Mouse (Mus musculus) Patski (cell line): ENCODE data around the gene Tiam1. TPM values are rescaled to one million over a fixed set of nuclear protein-coding genes. Genes with fewer than 3 reads are reported as not detected.

Source experiments
- ATAC-seq: fragments of 100-300 bp; one replicate; pipeline ENCODE4 v1.8.0; 2021
- CTCF ChIA-PET: fragments of 350-600 bp; sonication (Branson Sonifier 250); formaldehyde crosslinking; loops from one replicate; lab custom pipeline; 2022; ENCODE audit warnings: inconsistent platforms; lab: Charles Lee
- POLR2A ChIA-PET: fragments of 350-600 bp; sonication (Branson Sonifier 250); formaldehyde crosslinking; loops from one replicate; lab custom pipeline; 2022; ENCODE audit warnings: antibody characterized with exemption, inconsistent platforms; lab: Charles Lee
- DNase-seq: peaks from one replicate; pipeline ENCODE4 v3.0.0-alpha.2; 2011; ENCODE audit warnings: low read depth, low spot score
- H3K27me3 ChIP-seq: fragments of 371-371 bp; one replicate; pipeline ENCODE4 v1.5.1; 2021
- CTCF ChIP-seq: fragments of 100-300 bp; IDR thresholded peaks from one replicate; pipeline ENCODE4 v1.5.1; 2021
- in situ Hi-C: fragments of 300-500 bp; cut with MboI; formaldehyde crosslinking; loops from 3 replicates; pipeline ENCODE4 v1.11.1; 2018; ENCODE audit warnings: low pct_unique_long_range_greater_than_20kb, mixed read lengths
- polyA plus RNA-seq: library from polyadenylated mRNA; unstranded; gene quantifications from one replicate; pipeline ENCODE4 v1.2.3, GENCODE M21; 2021

The Tiam1 gene
- polyA plus RNA-seq, 1 experiment from 2014 or later, result 10.8 TPM

GRCm38 (mm10) chr16:90149335-90149734 is 5.8 kb upstream of the Tiam1 start:
- ATAC-seq, result no peak
- no peaks in the 10 kb centered on the region for H3K27me3 ChIP-seq
- in situ Hi-C loops, result no loop called here
- DNase-seq, result no peak
- POLR2A ChIA-PET, result interaction anchor here (0.6 kb wide), 1 partner anchor 339 kb away, joined by 3 read pairs; no protein-coding TSS in a partner anchor
- no peak for TF ChIP-seq CTCF
- CTCF ChIA-PET, result interaction anchor here (1.0 kb wide), 1 partner anchor 19 kb away, joined by 3 read pairs; no protein-coding TSS in a partner anchor

DNA sequence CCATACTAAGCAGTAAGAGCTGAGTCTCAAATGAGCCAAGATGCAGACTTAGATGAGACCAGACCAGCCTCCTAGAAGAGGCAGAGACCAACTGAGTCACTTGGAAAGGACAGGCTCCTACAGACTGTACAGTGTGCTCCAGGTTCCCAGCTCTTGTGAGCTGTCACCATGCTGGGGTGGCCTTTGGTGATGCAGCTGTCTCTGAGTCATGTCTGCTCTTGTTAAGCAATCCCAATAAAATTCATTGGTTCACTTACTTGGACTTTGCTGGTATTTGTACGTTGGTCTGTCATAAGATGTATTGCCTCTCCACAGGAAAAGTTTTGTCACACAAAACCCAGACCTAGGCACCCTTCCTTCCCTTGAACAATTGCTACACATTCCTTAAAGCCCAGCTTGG is 1.7 kb upstream of the Tiam1 start:
- in situ Hi-C loops, result no loop called here
- ATAC-seq, result no peak
- ChIA-PET CTCF (interaction anchor here (1.7 kb wide), 1 partner anchor 46 kb away, joined by 4 read pairs; no protein-coding TSS in a partner anchor), POLR2A (no interaction called here)
- TF ChIP-seq CTCF, result no peak
- H3K27me3 ChIP-seq, result no peaks in the 10 kb centered on the region
- DNase-seq, result no peak

DNA sequence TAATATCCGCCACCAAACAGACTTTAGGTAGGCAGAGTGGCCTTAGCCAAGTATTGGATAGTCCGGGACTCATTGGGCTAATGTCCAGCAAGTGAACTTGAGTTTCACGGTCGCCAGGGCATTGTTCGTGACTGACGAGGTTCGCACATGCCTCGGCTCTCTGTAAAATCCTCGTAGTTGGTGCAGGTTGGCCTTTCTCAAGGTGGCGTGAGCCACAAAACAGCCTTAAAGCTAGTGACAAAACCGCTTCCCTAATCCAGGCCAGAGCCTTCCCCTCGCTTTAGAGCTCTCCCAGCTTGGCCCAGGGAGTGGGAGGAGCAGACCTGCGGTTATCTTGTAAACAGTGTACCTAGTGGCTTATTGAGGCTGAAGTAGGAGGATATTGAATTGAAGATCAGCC is 972 bp upstream of the Tiam1 start:
- ChIA-PET POLR2A (no interaction called here), CTCF (interaction anchor here (1.7 kb wide), 1 partner anchor 45 kb away, joined by 4 read pairs; no protein-coding TSS in a partner anchor)
- DNase-seq (no peak), ATAC-seq (no peak)
- H3K27me3 ChIP-seq, result no peaks in the 10 kb centered on the region
- in situ Hi-C loops, result no loop called here
- no peak for TF ChIP-seq CTCF

GRCm38 (mm10) chr16:90143416-90143759 is 181 bp downstream of the Tiam1 start:
- in situ Hi-C loops, result no loop called here
- no peaks in the 10 kb centered on the region for H3K27me3 ChIP-seq
- ChIA-PET POLR2A (interaction anchor here (0.6 kb wide), 2 partner anchors 57 to 69 kb away, joined by 3 to 7 read pairs; no protein-coding TSS in a partner anchor), CTCF (interaction anchor here (1.7 kb wide), 1 partner anchor 44 kb away, joined by 4 read pairs; no protein-coding TSS in a partner anchor)
- TF ChIP-seq CTCF, result no peak
- ATAC-seq (peak; percentile 51), DNase-seq (peak; percentile 19)

GRCm38 (mm10) chr16:90142574-90143415 is 774 bp downstream of the Tiam1 start:
- in situ Hi-C loops, result no loop called here
- ChIA-PET CTCF (no interaction called here), POLR2A (interaction anchor here (0.6 kb wide), 1 partner anchor 57 kb away, joined by 7 read pairs; no protein-coding TSS in a partner anchor)
- ATAC-seq (peak; percentile 0), DNase-seq (no peak)
- no peak for TF ChIP-seq CTCF
- no peaks in the 10 kb centered on the region for H3K27me3 ChIP-seq

- no peak for TF ChIP-seq CTCF
- DNase-seq, result no peak
- ChIA-PET CTCF (no interaction called here), POLR2A (no interaction called here)
- in situ Hi-C loops, result no loop called here
- ATAC-seq, result no peak
- H3K27me3 ChIP-seq, result no peaks in the 10 kb centered on the region
Measured at GRCm38 (mm10) chr16:90142247-90142573, 1.4 kb downstream of the Tiam1 start.

- no peak for ATAC-seq
- POLR2A ChIA-PET, result interaction anchor here (0.7 kb wide), 1 partner anchor 30 kb away, joined by 3 read pairs; no protein-coding TSS in a partner anchor
- TF ChIP-seq CTCF, result no peak
- no peak for DNase-seq
- CTCF ChIA-PET, result no interaction called here
- H3K27me3 ChIP-seq, result no peaks in the 10 kb centered on the region
- in situ Hi-C loops, result no loop called here
Measured at GRCm38 (mm10) chr16:90141556-90141955, 2.0 kb downstream of the Tiam1 start.

DNA sequence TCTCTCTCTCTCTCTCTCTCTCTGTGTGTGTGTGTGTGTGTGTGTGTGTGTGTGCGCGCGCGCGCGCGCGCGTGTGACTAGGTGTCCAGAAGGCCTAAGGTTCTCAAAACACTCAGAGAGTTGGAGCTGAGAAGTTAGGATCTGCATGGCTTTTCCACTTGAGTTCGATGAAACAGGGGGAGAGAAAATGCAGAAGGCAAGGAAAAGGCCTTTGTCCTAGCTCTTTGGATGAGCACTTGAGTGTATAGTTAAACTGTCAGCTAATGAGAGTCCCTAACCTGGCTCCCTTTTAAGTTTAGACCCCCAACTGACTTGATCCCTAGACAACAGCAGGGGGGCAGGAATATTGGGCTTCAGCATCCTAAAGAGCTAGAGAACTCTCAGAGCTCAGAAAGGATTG is 3.0 kb downstream of the Tiam1 start:
- ATAC-seq, result no peak
- in situ Hi-C loops, result no loop called here
- ChIA-PET POLR2A (interaction anchor here (0.7 kb wide), 1 partner anchor 18 kb away, joined by 7 read pairs; no protein-coding TSS in a partner anchor), CTCF (no interaction called here)
- DNase-seq, result no peak
- no peak for TF ChIP-seq CTCF
- H3K27me3 ChIP-seq, result no peaks in the 10 kb centered on the region

GRCm38 (mm10) chr16:90139696-90140095 is 3.9 kb downstream of the Tiam1 start:
- in situ Hi-C loops, result no loop called here
- CTCF ChIA-PET, result interaction anchor here (1.1 kb wide), 1 partner anchor 19 kb away, joined by 3 read pairs; no protein-coding TSS in a partner anchor
- no peak for DNase-seq
- no peaks in the 10 kb centered on the region for H3K27me3 ChIP-seq
- no peak for ATAC-seq
- POLR2A ChIA-PET, result interaction anchor here (0.7 kb wide), 1 partner anchor 347 kb away, joined by 3 read pairs; no protein-coding TSS in a partner anchor
- TF ChIP-seq CTCF, result no peak

- no peak for TF ChIP-seq CTCF
- ChIA-PET POLR2A (no interaction called here), CTCF (no interaction called here)
- no peak for DNase-seq
- in situ Hi-C loops, result no loop called here
- no peaks in the 10 kb centered on the region for H3K27me3 ChIP-seq
- no peak for ATAC-seq
Measured at GRCm38 (mm10) chr16:90138151-90138550, 5.4 kb downstream of the Tiam1 start.

- ATAC-seq, result no peak
- in situ Hi-C loops, result no loop called here
- POLR2A ChIA-PET, result no interaction called here
- no peak for DNase-seq
- no peaks in the 10 kb centered on the region for H3K27me3 ChIP-seq
- TF ChIP-seq CTCF, result no peak
- CTCF ChIA-PET, result no interaction called here
Measured at GRCm38 (mm10) chr16:90137175-90137574, 6.4 kb downstream of the Tiam1 start.
